8 mouse cellular contexts compared by ENCODE assay signal in genomic region chr12:76883824-76884223, GRCm38 (mm10).
DNase-seq lines count a peak whose midpoint lies in the region; ATAC-seq and TF ChIP-seq lines count a peak whose summit lies in the region.

No protein-coding gene starts in this region.

- no peak for TF ChIP-seq CTCF in hindbrain, postnatal 0 days (IDR thresholded peaks at IDR 0.05; ENCODE audit: low read depth)

- no peak overlapping the region for H3K9ac ChIP-seq in hindbrain, postnatal 0 days (replicated peaks; ENCODE audit: low read length)

- H3K4me2 ChIP-seq in hindbrain, postnatal 0 days (ENCODE audit: low read depth, low read length), result no peak overlapping the region

- H3K9me3 ChIP-seq in hindbrain, postnatal 0 days (ENCODE audit: low read length), result no peaks in the 10 kb centered on the region

- intact Hi-C loops in gastrocnemius, postnatal 36 days (cut with DNase I), result no loop called here

- H3K27me3 ChIP-seq in hindbrain, postnatal 0 days (ENCODE audit: insufficient read depth, low read length), result no peaks in the 10 kb centered on the region

- peak; percentile 42 to 51 for DNase-seq in cerebellum, postnatal 10 days
- DNase-seq in gastrocnemius, postnatal 36 days, result peak; percentile 77 to 92
- peak; percentile 92 to 94 for DNase-seq in kidney, adult 8-10 months
- peak; percentile 95 for DNase-seq in lung, postnatal 25 days (ENCODE audit: low spot score)
- DNase-seq in layer of hippocampus, adult 11-12 months (ENCODE audit: low spot score), result no peak
- no peak for DNase-seq in thymus, postnatal 36 days
- DNase-seq in hindbrain, postnatal 0 days (ENCODE audit: low spot score), result no peak

- no peak for ATAC-seq in cerebellum, adult (ENCODE audit: insufficient number of reproducible peaks, low FRiP score, low TSS enrichment)
- no peak for ATAC-seq in hindbrain, postnatal 0 days

- H3K4me3 ChIP-seq in hindbrain, postnatal 0 days (ENCODE audit: low read length), result no peak overlapping the region

- no peaks in the 10 kb centered on the region for H3K36me3 ChIP-seq in hindbrain, postnatal 0 days (ENCODE audit: insufficient read depth, low read length)

- WGBS in hindbrain, postnatal 0 days, result 72% methylated on average over 9 of the region's 9 CpGs

- H3K27ac ChIP-seq in hindbrain, postnatal 0 days, result no peak overlapping the region

- H3K4me1 ChIP-seq in hindbrain, postnatal 0 days (ENCODE audit: insufficient read depth, low read length), result no peaks in the 10 kb centered on the region

Comparison
In these comparisons a context has a peak if more than half of its experiments do, and no peak if none do; other contexts are left out.
1. DNase-seq: peak in cerebellum, postnatal 10 days (2 of 2), gastrocnemius, postnatal 36 days (2 of 2), kidney, adult 8-10 months (2 of 2) and lung, postnatal 25 days (single experiment); none in layer of hippocampus, adult 11-12 months (single experiment), thymus, postnatal 36 days (0 of 2) and hindbrain, postnatal 0 days (single experiment).